26 mouse cellular contexts compared by ENCODE assay signal in genomic region chrX:150554032-150554431, GRCm38 (mm10). TPM values are rescaled to one million over a fixed set of nuclear protein-coding genes. Genes with fewer than 3 reads are reported as not detected.
DNase-seq lines count a peak whose midpoint lies in the region; ATAC-seq and TF ChIP-seq lines count a peak whose summit lies in the region.
"Had no signal": no experiment of that assay in that cellular context is flagged by ENCODE, and none has a peak within 500 bp of the region (broad histone marks: within the 10 kb centered on the region; RNA-seq: fewer than 3 reads in every experiment).

No protein-coding gene starts in this region.

- 75% methylated on average over 3 of the region's 3 CpGs for WGBS in heart, embryonic 12.5 days
- 77% methylated on average over 3 of the region's 3 CpGs for WGBS in heart, embryonic 10.5 days
- WGBS in liver, embryonic 16.5 days (ENCODE audit: insufficient replicate concordance) = 50% methylated on average over 3 of the region's 3 CpGs

- H3K4me1 ChIP-seq in heart, embryonic 12.5 days (replicated peaks) = no peaks in the 10 kb centered on the region
- H3K4me1 ChIP-seq in heart, embryonic 10.5 days = no peaks in the 10 kb centered on the region
- H3K4me1 ChIP-seq in MEL (ENCODE audit: control insufficient read depth in 1 of 2, insufficient read depth in 2 of 2, low read length in 2 of 2) = peaks cover 26 to 38% of the 10 kb centered on the region in 2 experiments
- H3K4me1 ChIP-seq in erythroblast, embryonic 14.5 days (ENCODE audit: control insufficient read depth) = peaks cover 80% of the 10 kb centered on the region
- peaks cover 13% of the 10 kb centered on the region for H3K4me1 ChIP-seq in liver, embryonic 16.5 days (ENCODE audit: control insufficient read depth, low read depth, low read length)
- H3K4me1 ChIP-seq: embryonic facial prominence, embryonic 12.5 days; embryonic facial prominence, embryonic 15.5 days; forebrain, embryonic 10.5 days; forebrain, embryonic 13.5 days; hindbrain, embryonic 12.5 days; hindbrain, embryonic 15.5 days had no signal

- ATAC-seq in heart, embryonic 12.5 days (ENCODE audit: insufficient number of reproducible peaks, low FRiP score) = peak; percentile 63; the same call in 1 of the 2 replicates
- ATAC-seq in liver, embryonic 16.5 days (ENCODE audit: low read depth) = no peak
- ATAC-seq: forebrain, embryonic 13.5 days; forebrain, postnatal 0 days had no signal

- no peak overlapping the region for H3K27ac ChIP-seq in heart, embryonic 12.5 days (ENCODE audit: poor library complexity, severe bottlenecking)
- no peak overlapping the region for H3K27ac ChIP-seq in heart, embryonic 10.5 days
- no peak overlapping the region for H3K27ac ChIP-seq in MEL (ENCODE audit: control insufficient read depth, low read depth, low read length)
- H3K27ac ChIP-seq in liver, embryonic 16.5 days (ENCODE audit: low read length) = peak overlapping the region; percentile 85
- H3K27ac ChIP-seq: embryonic facial prominence, embryonic 12.5 days; embryonic facial prominence, embryonic 15.5 days; forebrain, embryonic 10.5 days; forebrain, embryonic 13.5 days; gastrocnemius, adult 2 months; hindbrain, embryonic 12.5 days; hindbrain, embryonic 15.5 days had no signal

- no peak overlapping the region for H3K9ac ChIP-seq in heart, embryonic 12.5 days
- no peak overlapping the region for H3K9ac ChIP-seq in MEL (ENCODE audit: control insufficient read depth, low read depth, low read length, poor library complexity, severe bottlenecking)
- peak overlapping the region; percentile 31; the same call in 1 of the 2 replicates for H3K9ac ChIP-seq in liver, embryonic 16.5 days (ENCODE audit: low read depth, low read length)
- H3K9ac ChIP-seq: embryonic facial prominence, embryonic 12.5 days; embryonic facial prominence, embryonic 15.5 days; forebrain, embryonic 13.5 days; forebrain, postnatal 0 days; hindbrain, embryonic 12.5 days; hindbrain, embryonic 15.5 days had no signal

- H3K36me3 ChIP-seq in heart, embryonic 12.5 days = peaks cover 18% of the 10 kb centered on the region
- peaks cover 13% of the 10 kb centered on the region for H3K36me3 ChIP-seq in heart, embryonic 10.5 days
- H3K36me3 ChIP-seq in MEL (ENCODE audit: control insufficient read depth in 1 of 2, insufficient read depth in 2 of 2, low read length in 2 of 2) = peaks cover 1 to 55% of the 10 kb centered on the region in 2 experiments; a peak in 3 of 4 replicates
- H3K36me3 ChIP-seq in erythroblast, embryonic 14.5 days (ENCODE audit: control insufficient read depth) = peaks cover 98% of the 10 kb centered on the region
- H3K36me3 ChIP-seq in liver, embryonic 16.5 days (ENCODE audit: control insufficient read depth, insufficient read depth) = peaks cover 36% of the 10 kb centered on the region
- H3K36me3 ChIP-seq: embryonic facial prominence, embryonic 15.5 days; hindbrain, embryonic 15.5 days had no signal

- H3K4me3 ChIP-seq in heart, embryonic 12.5 days = no peak overlapping the region
- H3K4me3 ChIP-seq in heart, embryonic 10.5 days = no peak overlapping the region
- H3K4me3 ChIP-seq in MEL (ENCODE audit: control insufficient read depth in 1 of 2, insufficient read depth in 1 of 2, low read depth in 2 of 2, low read length in 2 of 2) = no peak overlapping the region
- peak overlapping the region; percentile 83 for H3K4me3 ChIP-seq in erythroblast, embryonic 14.5 days (replicated peaks)
- peak overlapping the region; percentile 34 for H3K4me3 ChIP-seq in liver, embryonic 16.5 days (ENCODE audit: low read depth, low read length)
- H3K4me3 ChIP-seq: embryonic facial prominence, embryonic 12.5 days; embryonic facial prominence, embryonic 15.5 days; forebrain, embryonic 10.5 days; forebrain, embryonic 13.5 days; gastrocnemius, adult 2 months; hindbrain, embryonic 12.5 days; hindbrain, embryonic 15.5 days had no signal

- peak; percentile 32 to 51 for TF ChIP-seq EP300 in MEL (IDR thresholded peaks at IDR 0.05; ENCODE audit: low read depth in 1 of 2, low read length in 2 of 2)

- no peak for TF ChIP-seq POLR2A in MEL (IDR thresholded peaks at IDR 0.05; ENCODE audit: control insufficient read depth in 1 of 2, insufficient read depth in 1 of 2, low read depth in 1 of 2, low read length in 2 of 2, poor library complexity in 1 of 2)

- no peak for TF ChIP-seq CTCF in MEL (IDR thresholded peaks at IDR 0.05 in 2 of 3, conservative IDR thresholded peaks at IDR 0.05 in 1 of 3; ENCODE audit: control insufficient read depth in 1 of 3, insufficient read depth in 1 of 3, low read depth in 2 of 3, low read length in 3 of 3, poor library complexity in 1 of 3, severe bottlenecking in 1 of 3)

- H3K9me3 ChIP-seq in heart, embryonic 12.5 days (replicated peaks) = no peaks in the 10 kb centered on the region
- H3K9me3 ChIP-seq in heart, embryonic 10.5 days = no peaks in the 10 kb centered on the region
- H3K9me3 ChIP-seq in MEL (replicated peaks; ENCODE audit: insufficient read depth, low read length) = no peaks in the 10 kb centered on the region
- no peaks in the 10 kb centered on the region for H3K9me3 ChIP-seq in erythroblast, embryonic 14.5 days (ENCODE audit: control insufficient read depth, low read length)
- H3K9me3 ChIP-seq in liver, embryonic 16.5 days (replicated peaks; ENCODE audit: control insufficient read depth, low read length) = no peaks in the 10 kb centered on the region
- H3K9me3 ChIP-seq: embryonic facial prominence, embryonic 12.5 days; embryonic facial prominence, embryonic 15.5 days; forebrain, embryonic 10.5 days; forebrain, embryonic 13.5 days; G1E; hindbrain, embryonic 12.5 days; hindbrain, embryonic 15.5 days had no signal

- TF ChIP-seq RAD21 in MEL (IDR thresholded peaks at IDR 0.05; ENCODE audit: low read depth, low read length) = no peak

- no peaks in the 10 kb centered on the region for H3K27me3 ChIP-seq in heart, embryonic 12.5 days (replicated peaks)
- no peaks in the 10 kb centered on the region for H3K27me3 ChIP-seq in heart, embryonic 10.5 days (ENCODE audit: insufficient read depth, poor library complexity, severe bottlenecking)
- H3K27me3 ChIP-seq in MEL (ENCODE audit: control insufficient read depth in 1 of 2, insufficient read depth in 2 of 2, low read length in 2 of 2) = no peaks in the 10 kb centered on the region
- no peaks in the 10 kb centered on the region; the same call in 1 of the 2 replicates for H3K27me3 ChIP-seq in erythroblast, embryonic 14.5 days (ENCODE audit: control insufficient read depth)
- H3K27me3 ChIP-seq in liver, embryonic 16.5 days (ENCODE audit: control insufficient read depth, insufficient read depth, low read depth, low read length) = no peaks in the 10 kb centered on the region
- H3K27me3 ChIP-seq: CH12.LX; embryonic facial prominence, embryonic 12.5 days; forebrain, embryonic 13.5 days had no signal

- H3K79me2 ChIP-seq in MEL (ENCODE audit: control insufficient read depth, insufficient read depth, low read length, poor library complexity) = no peaks in the 10 kb centered on the region

- DNase-seq in heart, embryonic 10.5 days (ENCODE audit: low spot score) = no peak
- DNase-seq in MEL (ENCODE audit: low read depth, low spot score) = peak; percentile 62
- DNase-seq in urinary bladder, postnatal 36 days (ENCODE audit: low spot score in 2 of 2) = no peak
- no peak for DNase-seq in gastrocnemius, adult 8-10 months (ENCODE audit: low spot score in 2 of 2)
- DNase-seq: adrenal gland, adult 8-10 months; adrenal gland, postnatal 25 days; B cell, adult 2 months; cerebellum, adult 18-20 months; cerebellum, adult 9-10 months; cerebellum, postnatal 14 days; forebrain, postnatal 0 days; gastrocnemius, adult 2 months; gastrocnemius, postnatal 25 days; heart, adult 18-20 months had no signal

- no peak overlapping the region for H3K4me2 ChIP-seq in heart, embryonic 12.5 days
- peak overlapping the region; percentile 48 for H3K4me2 ChIP-seq in liver, embryonic 16.5 days (ENCODE audit: low read depth, low read length)
- H3K4me2 ChIP-seq: embryonic facial prominence, embryonic 12.5 days; embryonic facial prominence, embryonic 15.5 days; forebrain, embryonic 13.5 days; hindbrain, embryonic 12.5 days; hindbrain, embryonic 15.5 days had no signal

TF ChIP-seq in MEL, 35 proteins besides CTCF, POLR2A, EP300 and RAD21 (continues in another document):
- TF ChIP-seq MAFK (IDR thresholded peaks at IDR 0.05; ENCODE audit: borderline replicate concordance, low read depth, low read length) = no peak
- peak; percentile 58 for TF ChIP-seq GATA1 (IDR thresholded peaks at IDR 0.05; ENCODE audit: low read depth, low read length)
- TF ChIP-seq USF1 (IDR thresholded peaks at IDR 0.05; ENCODE audit: low read depth, low read length) = peak; percentile 70

RNA-seq across cellular contexts. Expression of gene Alas2, which starts 6.9 kb away (rescaled TPM):
- 156 and 159 TPM in 2 replicates for polyA plus RNA-seq in heart, embryonic 12.5 days (2016; fragmentation: Nextera tagmentation; extraction: Ambion mirVana)
- 143 and 161 TPM in 2 replicates for polyA plus RNA-seq in heart, embryonic 10.5 days (2016; fragmentation: Nextera tagmentation; extraction: Ambion mirVana)
- 22.6 and 35.6 TPM in 2 replicates for total RNA-seq in MEL (2012; rRNA removed)
- 10 to 100 TPM in 1 of 2 experiments, not detected in 1; 79.1 TPM for polyA plus RNA-seq in MEL (2012; ENCODE audit: insufficient read depth in 1 of 2, insufficient read length in 2 of 2, low read depth in 1 of 2, low replicate concordance in 2 of 2, missing spikeins in 1 of 2)
- polyA plus RNA-seq in erythroblast, embryonic 14.5 days (2012) = 201 and 241 TPM in 2 replicates
- 1,397 and 1,519 TPM in 2 replicates for polyA plus RNA-seq in liver, embryonic 16.5 days (2015; fragmentation: Nextera tagmentation; extraction: Ambion mirVana)
- total RNA-seq in gastrocnemius, adult 8-10 months (2022) = 1 to 10 TPM; 1.7 to 4.5 (median 3.0) TPM
- total RNA-seq: hematopoietic stem cell, adult 5-6 weeks had no signal

RNA-seq across cellular contexts. Expression of gene Pfkfb1, which starts 34.0 kb away (rescaled TPM):
- polyA plus RNA-seq in heart, embryonic 12.5 days (2016; fragmentation: Nextera tagmentation; extraction: Ambion mirVana) = 6.9 and 7.2 TPM in 2 replicates
- polyA plus RNA-seq in heart, embryonic 10.5 days (2016; fragmentation: Nextera tagmentation; extraction: Ambion mirVana) = 10.1 and 13.2 TPM in 2 replicates
- total RNA-seq in MEL (2012; rRNA removed) = 1.9 and 2.9 TPM in 2 replicates
- 10 to 100 TPM in 1 of 2 experiments, not detected in 1; 10.3 TPM for polyA plus RNA-seq in MEL (2012; ENCODE audit: insufficient read depth in 1 of 2, insufficient read length in 2 of 2, low read depth in 1 of 2, low replicate concordance in 2 of 2, missing spikeins in 1 of 2)
- polyA plus RNA-seq in erythroblast, embryonic 14.5 days (2012) = 0.16 and 0.27 TPM in 2 replicates
- 10.3 and 11.6 TPM in 2 replicates for polyA plus RNA-seq in liver, embryonic 16.5 days (2015; fragmentation: Nextera tagmentation; extraction: Ambion mirVana)
- total RNA-seq in gastrocnemius, adult 8-10 months (2022) = 10 to 100 TPM; 24.1 to 54.8 (median 32.2) TPM

RNA-seq across cellular contexts. Expression of gene Apex2, which starts 35.6 kb away (rescaled TPM):
- polyA plus RNA-seq in heart, embryonic 12.5 days (2016; fragmentation: Nextera tagmentation; extraction: Ambion mirVana) = 14.5 TPM in 2 replicates
- 22.1 and 28.4 TPM in 2 replicates for polyA plus RNA-seq in heart, embryonic 10.5 days (2016; fragmentation: Nextera tagmentation; extraction: Ambion mirVana)
- total RNA-seq in MEL (2012; rRNA removed) = 11.5 and 11.9 TPM in 2 replicates
- polyA plus RNA-seq in MEL (2012; ENCODE audit: insufficient read depth in 1 of 2, insufficient read length in 2 of 2, low read depth in 1 of 2, low replicate concordance in 2 of 2, missing spikeins in 1 of 2) = 10 to 100 TPM in 1 of 2 experiments, not detected in 1; 23.4 TPM
- polyA plus RNA-seq in erythroblast, embryonic 14.5 days (2012) = 0.33 and 0.39 TPM in 2 replicates
- polyA plus RNA-seq in liver, embryonic 16.5 days (2015; fragmentation: Nextera tagmentation; extraction: Ambion mirVana) = 9.8 and 10.8 TPM in 2 replicates
- total RNA-seq in gastrocnemius, adult 8-10 months (2022) = 1 to 10 TPM; 3.5 to 7.2 (median 5.5) TPM

Comparison
In these comparisons a context has a peak if more than half of its experiments do, and no peak if none do; other contexts are left out.
1. H3K4me3 ChIP-seq: peak in erythroblast, embryonic 14.5 days (single experiment) and liver, embryonic 16.5 days (single experiment); none in heart, embryonic 12.5 days (single experiment), heart, embryonic 10.5 days (single experiment) and MEL (0 of 2).